Mouse (Mus musculus) heart, postnatal 0 days (tissue): ENCODE data around the gene Pgap2.

Experiments
- CTCF ChIP-seq: IDR thresholded peaks from 2 replicates; pipeline ENCODE4 v1.5.1; 2016; ENCODE audit warnings: antibody characterized with exemption, control low read depth, low read depth
- EP300 ChIP-seq: IDR thresholded peaks from 2 replicates; pipeline ENCODE4 v1.6.1; 2016; ENCODE audit warnings: antibody characterized with exemption, low read depth

GRCm38 (mm10) chr7:102211071-102211470 lies 1.1 kb downstream of the Pgap2 start:
- TF ChIP-seq CTCF (no peak), EP300 (no peak)
